In genomic region chr11:55470761-55471160, GRCm38 (mm10) we compare ENCODE assay signal across 8 mouse cellular contexts. TPM values are rescaled to one million over a fixed set of nuclear protein-coding genes. Genes with fewer than 3 reads are reported as not detected.
A peak's percentile ranks its signal among the peaks of the same experiment; 100 is the strongest.
DNase-seq lines count a peak whose midpoint lies in the region; ATAC-seq and TF ChIP-seq lines count a peak whose summit lies in the region.

No protein-coding gene starts in this region.

- no peak for TF ChIP-seq EP300 in liver, embryonic 14.5 days (IDR thresholded peaks at IDR 0.05; ENCODE audit: low read depth)

- peak overlapping the region; percentile 98 for H3K4me2 ChIP-seq in liver, embryonic 14.5 days (ENCODE audit: low read depth)

- peaks cover 4% of the 10 kb centered on the region in 2 experiments; a peak in 3 of 4 replicates for H3K4me1 ChIP-seq in ES-E14 (ENCODE audit: control insufficient read depth in 2 of 2, insufficient read depth in 2 of 2, low read length in 2 of 2, poor library complexity in 1 of 2)
- peaks cover 30% of the 10 kb centered on the region for H3K4me1 ChIP-seq in hindbrain, embryonic 10.5 days (replicated peaks)
- peaks cover 11 to 29% of the 10 kb centered on the region in 2 experiments for H3K4me1 ChIP-seq in liver, embryonic 14.5 days (replicated peaks; ENCODE audit: control insufficient read depth in 2 of 2, insufficient read depth in 2 of 2, low read length in 1 of 2)

- in situ Hi-C loops in ES-E14 (cut with MboI; ENCODE audit: low sequenced_read_pairs in 2 of 2, unreplicated experiment in 2 of 2): no loop called here

- no peaks in the 10 kb centered on the region for H3K9me3 ChIP-seq in ES-E14 (ENCODE audit: control insufficient read depth, insufficient read depth, low read depth, low read length)
- no peaks in the 10 kb centered on the region for H3K9me3 ChIP-seq in hindbrain, embryonic 10.5 days
- no peaks in the 10 kb centered on the region for H3K9me3 ChIP-seq in liver, embryonic 14.5 days (ENCODE audit: control insufficient read depth, low read length)

- H3K27me3 ChIP-seq in hindbrain, embryonic 10.5 days (ENCODE audit: insufficient read depth, poor library complexity, severe bottlenecking): no peaks in the 10 kb centered on the region
- no peaks in the 10 kb centered on the region for H3K27me3 ChIP-seq in liver, embryonic 14.5 days (ENCODE audit: control insufficient read depth, insufficient read depth, low read length)

- DNase-seq in cerebellum, adult 9-11 months: peak; percentile 54
- no peak for DNase-seq in cerebellum, postnatal 36 days
- no peak for DNase-seq in ES-E14 (ENCODE audit: low read depth, low spot score)
- DNase-seq in hindbrain, embryonic 10.5 days (ENCODE audit: low spot score): no peak
- DNase-seq in liver, embryonic 14.5 days (ENCODE audit: low read depth in 3 of 3, low spot score in 3 of 3): no peak
- DNase-seq in layer of hippocampus, adult 18-20 months (ENCODE audit: low spot score in 2 of 2): no peak
- no peak for DNase-seq in gastrocnemius, postnatal 10 days
- no peak for DNase-seq in layer of hippocampus, adult 9-11 months

- peaks cover 19% of the 10 kb centered on the region for H3K36me3 ChIP-seq in ES-E14 (ENCODE audit: control insufficient read depth, insufficient read depth, low read length, poor library complexity, severe bottlenecking)
- peaks cover 47% of the 10 kb centered on the region for H3K36me3 ChIP-seq in hindbrain, embryonic 10.5 days
- peaks cover 11% of the 10 kb centered on the region for H3K36me3 ChIP-seq in liver, embryonic 14.5 days (replicated peaks; ENCODE audit: control insufficient read depth, insufficient read depth, low read depth)

- WGBS in hindbrain, embryonic 10.5 days: 69% methylated on average over 8 of the region's 8 CpGs
- WGBS in liver, embryonic 14.5 days (ENCODE audit: insufficient replicate concordance): 18% methylated on average over 8 of the region's 8 CpGs

- no peak overlapping the region for H3K27ac ChIP-seq in ES-E14 (ENCODE audit: insufficient read depth, low read depth, low read length, poor library complexity, severe bottlenecking)
- no peak overlapping the region; the same call in 1 of the 2 replicates for H3K27ac ChIP-seq in hindbrain, embryonic 10.5 days
- no peak overlapping the region for H3K27ac ChIP-seq in liver, embryonic 14.5 days

- H3K9ac ChIP-seq in ES-E14 (ENCODE audit: insufficient read depth, low read depth, low read length, poor library complexity, severe bottlenecking): peak overlapping the region; percentile 75
- peak overlapping the region; percentile 94 for H3K9ac ChIP-seq in liver, embryonic 14.5 days (replicated peaks)

- ATAC-seq in liver, embryonic 14.5 days (ENCODE audit: insufficient read depth): no peak

- no peak for TF ChIP-seq CTCF in liver, embryonic 14.5 days (IDR thresholded peaks at IDR 0.05; ENCODE audit: low read depth)

- H3K4me3 ChIP-seq in ES-E14 (ENCODE audit: insufficient read depth in 1 of 2, low read depth in 1 of 2, low read length in 2 of 2, poor library complexity in 1 of 2, severe bottlenecking in 1 of 2): peak overlapping the region; percentile 93 to 96
- H3K4me3 ChIP-seq in hindbrain, embryonic 10.5 days: peak overlapping the region; percentile 84
- H3K4me3 ChIP-seq in liver, embryonic 14.5 days (ENCODE audit: insufficient read depth in 1 of 2, low read depth in 2 of 2, low read length in 2 of 2): peak overlapping the region; percentile 98 to 99

TF ChIP-seq in ES-E14, 5 proteins besides CTCF, POLR2A, EP300 and RAD21:
- TF ChIP-seq ZNF384 (IDR thresholded peaks at IDR 0.05; ENCODE audit: low read depth, low read length) (no peak), HCFC1 (IDR thresholded peaks at IDR 0.05; ENCODE audit: borderline replicate concordance, insufficient read depth, low read length) (no peak), CHD2 (IDR thresholded peaks at IDR 0.05; ENCODE audit: low read depth, low read length) (no peak), MAFK (IDR thresholded peaks at IDR 0.05; ENCODE audit: insufficient read depth, low read depth, low read length) (no peak), ZC3H11A (IDR thresholded peaks at IDR 0.05; ENCODE audit: borderline replicate concordance, low read depth, low read length) (no peak)

RNA-seq across cellular contexts. Expression of gene G3bp1, which starts 1.3 kb away (rescaled TPM):
- 178 and 189 TPM in 2 replicates for total RNA-seq in ES-E14 (2012; rRNA removed)
- 221 and 269 TPM in 2 replicates for polyA plus RNA-seq in hindbrain, embryonic 10.5 days (2016; fragmentation: Nextera tagmentation; extraction: Ambion mirVana)
- polyA plus RNA-seq in liver, embryonic 14.5 days (2012; rRNA removed): 23.3 and 27.7 TPM in 2 replicates
- 58.4 and 66.4 TPM in 2 replicates for polyA plus RNA-seq in liver, embryonic 14.5 days (2014; fragmentation: Nextera tagmentation; extraction: Ambion mirVana)
- total RNA-seq in layer of hippocampus, adult 18-20 months (2021): 10 to 100 TPM; 34.6 to 34.8 TPM
- 10 to 100 TPM; 66.0 to 69.4 TPM for total RNA-seq in gastrocnemius, postnatal 10 days (2021)

RNA-seq across cellular contexts. Expression of gene Atox1, which starts 9.7 kb away (rescaled TPM):
- 371 and 407 TPM in 2 replicates for total RNA-seq in ES-E14 (2012; rRNA removed)
- 269 and 322 TPM in 2 replicates for polyA plus RNA-seq in hindbrain, embryonic 10.5 days (2016; fragmentation: Nextera tagmentation; extraction: Ambion mirVana)
- polyA plus RNA-seq in liver, embryonic 14.5 days (2012; rRNA removed): 97.4 and 120 TPM in 2 replicates
- polyA plus RNA-seq in liver, embryonic 14.5 days (2014; fragmentation: Nextera tagmentation; extraction: Ambion mirVana): 198 and 209 TPM in 2 replicates
- 10 to 100 TPM; 93.8 to 94.5 TPM for total RNA-seq in layer of hippocampus, adult 18-20 months (2021)
- total RNA-seq in gastrocnemius, postnatal 10 days (2021): 10 to 100 TPM; 66.8 to 84.1 TPM

RNA-seq across cellular contexts. Expression of gene Sparc, which starts 47.8 kb away (rescaled TPM):
- total RNA-seq in ES-E14 (2012; rRNA removed): 411 and 485 TPM in 2 replicates
- polyA plus RNA-seq in hindbrain, embryonic 10.5 days (2016; fragmentation: Nextera tagmentation; extraction: Ambion mirVana): 400 and 454 TPM in 2 replicates
- polyA plus RNA-seq in liver, embryonic 14.5 days (2012; rRNA removed): 47.5 and 64.9 TPM in 2 replicates
- 88.2 and 91.2 TPM in 2 replicates for polyA plus RNA-seq in liver, embryonic 14.5 days (2014; fragmentation: Nextera tagmentation; extraction: Ambion mirVana)
- 100 to 1,000 TPM; 251 to 284 TPM for total RNA-seq in layer of hippocampus, adult 18-20 months (2021)
- 1,000 to 10,000 TPM; 2,118 to 2,804 TPM for total RNA-seq in gastrocnemius, postnatal 10 days (2021)
